Mouse (Mus musculus) fibroblast of lung, adult 2 months (primary cell): ENCODE results near the gene Synpo2l.
"Not testable (repeated sequence)": the region's sequence is repeated elsewhere in the genome, so short reads cannot be mapped to it uniquely, and the experiment has no call there.

Experiments
- DNase-seq: peaks from one replicate; pipeline ENCODE4 v3.0.0-alpha.2; 2011; ENCODE audit warnings: low read depth

Synpo2l gene

DNA sequence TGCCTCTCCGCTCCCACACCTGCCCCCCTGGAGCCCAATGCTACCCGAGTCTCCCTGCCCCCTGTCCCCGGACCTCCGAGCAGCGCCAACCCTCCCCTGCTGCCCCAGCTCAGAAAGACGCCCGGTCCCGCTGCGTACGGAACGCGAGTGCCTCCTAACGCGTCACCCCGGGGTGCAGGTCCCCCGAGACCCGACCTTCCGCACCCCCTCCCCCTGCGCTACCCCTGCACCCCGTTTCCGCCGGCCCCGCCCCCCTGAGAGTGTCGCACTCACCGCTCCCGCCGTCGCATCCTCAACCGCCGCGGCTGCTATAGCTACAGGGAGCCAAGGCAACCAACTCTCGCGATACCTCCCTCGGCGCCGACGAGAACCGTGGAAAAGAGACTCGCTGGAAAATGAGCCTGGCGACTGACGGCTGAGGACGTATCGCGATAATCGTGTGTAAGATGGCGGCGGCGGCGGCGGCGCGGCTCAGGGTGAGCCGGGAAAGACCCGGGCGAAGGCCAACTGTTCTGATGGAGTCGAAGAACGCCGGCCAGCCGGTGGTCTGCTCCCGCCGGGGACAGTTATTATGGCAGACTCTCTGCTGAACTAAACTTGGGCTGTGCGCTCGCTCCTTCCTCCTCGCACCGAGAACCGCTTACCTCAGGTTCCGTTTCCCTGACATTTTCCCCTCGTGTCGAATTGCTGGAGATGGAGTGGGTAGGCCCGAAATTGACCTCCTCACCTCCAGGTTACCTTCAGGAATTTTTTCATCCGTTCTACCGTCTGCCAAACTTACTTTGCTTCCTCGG lies 27.3 kb downstream of the Synpo2l start, which contains the start of gene Usp54:
Gene Usp54 (minus strand): TSS at position 420 of the 794 bp plus-strand sequence.
- DNase-seq = peak; percentile 92

DNA sequence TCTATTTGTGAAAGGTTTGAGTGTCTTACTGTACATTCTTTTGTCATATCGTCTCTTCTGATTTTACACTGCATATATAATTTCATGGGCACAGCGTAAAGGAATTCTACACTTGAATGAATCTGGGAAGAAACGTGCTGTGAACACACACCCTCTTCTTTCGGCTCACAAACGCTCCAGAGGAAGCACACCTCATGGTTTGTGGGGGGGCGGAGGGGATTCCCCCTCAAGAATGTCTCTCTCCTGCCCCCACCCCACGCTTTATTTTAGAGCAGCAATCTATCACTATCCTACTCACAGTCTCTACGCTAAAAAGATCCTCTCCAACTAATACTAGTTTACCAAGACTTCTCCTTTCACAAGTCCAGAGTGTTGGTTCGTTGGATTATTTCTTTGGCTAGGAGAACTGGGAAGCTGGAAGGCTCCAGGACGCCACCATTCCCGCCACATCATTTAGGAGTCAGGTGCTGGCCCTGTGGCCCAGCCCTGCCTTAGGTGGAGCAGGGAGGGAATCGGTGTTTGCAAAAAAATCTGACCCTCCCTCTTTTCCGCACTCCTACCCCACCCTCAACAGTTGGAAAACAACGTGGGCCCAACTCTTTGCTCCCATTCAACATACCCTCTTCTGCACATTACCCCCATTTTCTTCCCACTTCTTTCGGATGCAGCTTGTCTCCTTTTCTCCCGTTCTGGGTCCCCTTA lies 28.1 kb downstream of the Synpo2l start:
- DNase-seq = no peak

GRCm38 (mm10) chr14:20638702-20639101 lies 29.5 kb downstream of the Synpo2l start:
- DNase-seq = no peak

DNA sequence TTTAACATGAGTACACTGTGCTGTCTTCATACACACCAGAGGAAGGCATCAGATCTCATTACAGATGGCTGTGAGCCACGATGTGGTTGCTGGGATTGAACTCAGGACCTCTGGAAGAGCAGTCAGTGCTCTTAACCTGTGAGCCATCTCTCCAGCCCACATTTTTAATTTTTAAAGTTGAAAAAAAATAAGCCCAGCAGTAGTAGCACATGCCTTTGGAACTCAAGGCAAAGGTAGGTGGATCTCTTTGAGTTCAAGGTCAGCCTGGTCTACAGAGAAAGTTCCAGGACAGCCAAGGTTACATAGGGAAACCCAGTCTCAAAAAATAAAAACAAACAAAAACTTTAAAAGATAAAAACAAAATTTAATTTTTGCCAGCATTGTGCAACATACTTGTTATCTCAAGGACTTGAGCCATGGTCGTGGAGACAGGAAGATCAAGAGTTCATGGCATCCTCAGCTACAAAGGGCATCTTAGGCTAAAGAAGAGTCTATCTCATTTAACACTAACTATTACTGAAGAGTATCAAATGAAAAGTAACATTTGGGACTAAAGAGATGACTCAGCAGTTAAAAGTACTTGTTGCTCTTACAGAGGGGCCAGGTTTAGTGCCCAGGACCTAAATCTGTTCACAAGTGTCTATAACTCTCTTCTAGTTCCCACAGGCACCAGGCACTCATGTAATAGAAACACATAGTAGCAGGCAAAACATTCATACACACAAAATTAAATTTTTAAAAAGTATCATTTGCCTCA lies 30.2 kb downstream of the Synpo2l start:
- DNase-seq = no peak

DNA sequence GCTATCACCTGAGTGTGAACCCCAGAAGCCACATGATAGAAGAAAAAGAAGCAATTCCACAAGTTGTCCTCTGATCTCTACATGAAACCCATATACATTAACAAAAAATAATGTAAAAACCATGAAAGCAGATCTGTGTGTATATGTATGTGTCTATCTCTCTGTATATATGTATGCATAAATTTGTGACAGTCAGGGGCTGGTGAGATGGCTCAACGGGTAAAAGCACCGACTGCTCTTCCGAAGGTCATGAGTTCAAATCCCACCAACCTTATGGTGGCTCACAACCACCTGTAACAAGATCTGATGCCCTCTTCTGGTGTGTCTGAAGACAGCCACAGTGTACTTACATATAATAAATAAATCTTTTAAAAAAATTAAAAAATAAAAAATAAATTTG lies 31.2 kb downstream of the Synpo2l start:
- not testable (repeated sequence) for DNase-seq

GRCm38 (mm10) chr14:20635546-20635945 lies 32.6 kb downstream of the Synpo2l start:
- no peak for DNase-seq

- no peak for DNase-seq
Measured at GRCm38 (mm10) chr14:20631253-20631652, 36.9 kb downstream of the Synpo2l start.

- DNase-seq = no peak
Measured at GRCm38 (mm10) chr14:20626971-20627370, 41.2 kb downstream of the Synpo2l start.

GRCm38 (mm10) chr14:20626447-20626846 lies 41.7 kb downstream of the Synpo2l start:
- no peak for DNase-seq

- no peak for DNase-seq
Measured at GRCm38 (mm10) chr14:20622907-20623306, 45.2 kb downstream of the Synpo2l start.

- no peak for DNase-seq
Measured at GRCm38 (mm10) chr14:20622412-20622811, 45.7 kb downstream of the Synpo2l start.

- no peak for DNase-seq
Measured at GRCm38 (mm10) chr14:20621903-20622302, 46.3 kb downstream of the Synpo2l start.

DNA sequence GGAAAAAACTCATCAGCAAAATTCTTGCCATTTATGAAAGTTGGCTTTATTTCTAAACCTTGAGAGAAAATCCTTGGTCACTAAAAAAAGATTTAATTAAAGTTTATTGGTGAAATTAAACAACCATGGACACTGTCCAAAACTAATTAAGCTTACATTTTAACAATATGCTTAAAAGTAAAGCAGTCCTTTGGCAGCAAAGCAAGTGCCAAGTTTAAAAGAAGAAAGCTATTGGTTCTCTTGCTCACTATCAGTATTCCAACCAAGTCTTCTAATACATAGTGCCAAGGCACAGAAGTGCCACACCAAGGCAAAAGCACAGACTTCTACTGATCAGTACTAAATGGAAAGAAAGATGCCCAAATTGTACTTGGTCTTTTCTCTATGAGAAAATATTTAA lies 49.0 kb downstream of the Synpo2l start:
- no peak for DNase-seq

- no peak for DNase-seq
Measured at GRCm38 (mm10) chr14:20618211-20618610, 49.9 kb downstream of the Synpo2l start.

- DNase-seq = peak; percentile 42
Measured at GRCm38 (mm10) chr14:20616421-20616820, 51.7 kb downstream of the Synpo2l start.

DNA sequence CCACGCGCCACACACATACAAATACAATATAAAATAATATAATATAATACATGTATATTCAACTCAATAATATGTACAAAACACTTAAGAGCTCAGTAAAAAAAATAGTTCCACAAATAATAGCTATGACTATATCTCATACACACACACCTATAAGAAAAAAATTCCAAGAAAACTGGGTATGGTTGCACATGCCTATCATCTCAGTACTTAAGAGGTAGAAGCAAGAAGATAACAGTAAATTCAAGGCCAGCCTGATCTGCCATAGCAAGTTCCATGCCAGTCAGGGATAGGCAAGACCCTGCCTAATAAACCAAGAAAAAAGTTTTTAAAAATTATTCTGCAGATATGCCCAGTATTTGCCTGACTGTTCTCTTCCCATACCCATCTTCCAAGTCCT lies 53.1 kb downstream of the Synpo2l start:
- DNase-seq = no peak

DNA sequence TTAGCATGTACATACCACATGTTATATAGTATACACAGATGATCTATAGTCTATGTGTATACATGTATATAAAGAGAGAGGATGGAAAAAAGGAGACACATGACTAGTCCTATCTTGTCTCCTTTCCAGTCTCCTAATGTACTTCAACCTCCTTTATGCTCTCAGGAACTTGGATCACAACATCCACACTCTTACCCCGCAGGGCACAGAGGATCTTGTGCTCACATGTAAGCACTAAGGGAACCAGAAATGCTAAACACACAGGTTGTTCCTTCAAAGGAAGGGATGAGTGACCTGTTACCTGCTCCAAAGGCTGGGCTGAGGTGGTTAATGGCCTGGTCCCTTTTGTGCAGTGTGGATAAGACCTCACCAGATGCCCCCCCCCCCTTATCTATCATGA lies 55.3 kb downstream of the Synpo2l start:
- no peak for DNase-seq

- DNase-seq = no peak
Measured at GRCm38 (mm10) chr14:20610146-20610545, 58.0 kb downstream of the Synpo2l start.

GRCm38 (mm10) chr14:20609519-20609918 lies 58.6 kb downstream of the Synpo2l start:
- DNase-seq = no peak
